Mouse (Mus musculus): ENCODE results near the gene Dlat.

DNA sequence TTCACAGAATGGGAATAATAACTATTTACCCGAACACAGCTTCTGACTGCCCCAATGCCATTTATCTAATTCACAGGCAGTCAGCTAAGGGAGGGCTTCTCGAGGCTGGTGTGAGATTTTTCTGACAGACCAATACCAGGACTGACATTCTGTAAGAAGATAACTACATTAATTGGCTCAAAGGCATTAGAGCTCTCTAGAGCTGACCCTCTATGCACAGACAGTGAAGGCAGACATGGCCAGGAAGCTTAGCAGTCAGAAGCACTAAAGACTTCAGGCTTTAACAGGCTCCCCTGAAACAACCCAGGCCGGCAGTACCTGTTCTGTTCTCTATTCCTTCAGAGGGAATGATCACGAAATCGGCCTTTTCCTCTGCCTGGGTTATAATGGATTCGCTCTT, 35.6 kb upstream of the Dlat start:
- TF ChIP-seq CTCF (conservative IDR thresholded peaks at IDR 0.05 in 1 of 2, IDR thresholded peaks at IDR 0.05 in 1 of 2; ENCODE audit: low read depth in 2 of 2, low read length in 2 of 2), result no peak
- TF ChIP-seq POLR2A (IDR thresholded peaks at IDR 0.05; ENCODE audit: low read depth, low read length), result no peak
- TF ChIP-seq MAZ (IDR thresholded peaks at IDR 0.05; ENCODE audit: low read depth, low read length), result no peak
- TF ChIP-seq BHLHE40 (IDR thresholded peaks at IDR 0.05; ENCODE audit: low read depth, low read length), result no peak
- TF ChIP-seq ELF1 (IDR thresholded peaks at IDR 0.05; ENCODE audit: low read depth, low read length), result no peak
- no peak for TF ChIP-seq ZC3H11A (IDR thresholded peaks at IDR 0.05; ENCODE audit: low read depth, low read length)
- no peak for TF ChIP-seq ETS1 (conservative IDR thresholded peaks at IDR 0.05; ENCODE audit: low read depth, low read length)
- TF ChIP-seq ZMIZ1 (IDR thresholded peaks at IDR 0.05; ENCODE audit: low read depth, low read length), result no peak

All from CH12.LX (cell line).